Mouse (Mus musculus) cerebellum, adult (tissue): Measurements from ENCODE around the gene Nebl.
"Not testable (repeated sequence)": the region's sequence is repeated elsewhere in the genome, so short reads cannot be mapped to it uniquely, and the experiment has no call there.

Source experiments
- ATAC-seq: cut with Nextera tagmentation; 2 replicates; pipeline ENCODE4 v1.9.2; 2017; ENCODE audit warnings: mild to moderate bottlenecking, moderate library complexity, mixed read lengths; ENCODE audit not compliant: insufficient number of reproducible peaks, low FRiP score, low TSS enrichment

Nebl gene

DNA sequence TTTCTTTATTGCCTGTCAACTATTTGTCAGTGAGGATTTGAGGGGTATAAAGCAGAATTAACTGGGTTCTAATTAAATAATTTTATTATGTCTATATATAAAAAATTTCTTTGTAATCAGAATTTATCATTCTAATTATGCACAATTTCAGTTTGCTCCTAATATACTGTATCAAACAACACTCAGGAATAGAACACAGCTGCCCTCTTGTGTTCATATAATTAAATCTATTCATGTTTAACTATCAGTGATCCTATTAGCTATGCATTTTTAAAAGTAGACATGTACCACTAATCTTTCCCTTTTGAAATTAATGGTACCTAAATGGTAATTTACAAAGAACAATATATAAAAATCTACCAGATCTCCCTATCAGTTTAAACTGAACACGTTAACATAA is 404.7 kb downstream of the Nebl start:
- no peak for ATAC-seq

DNA sequence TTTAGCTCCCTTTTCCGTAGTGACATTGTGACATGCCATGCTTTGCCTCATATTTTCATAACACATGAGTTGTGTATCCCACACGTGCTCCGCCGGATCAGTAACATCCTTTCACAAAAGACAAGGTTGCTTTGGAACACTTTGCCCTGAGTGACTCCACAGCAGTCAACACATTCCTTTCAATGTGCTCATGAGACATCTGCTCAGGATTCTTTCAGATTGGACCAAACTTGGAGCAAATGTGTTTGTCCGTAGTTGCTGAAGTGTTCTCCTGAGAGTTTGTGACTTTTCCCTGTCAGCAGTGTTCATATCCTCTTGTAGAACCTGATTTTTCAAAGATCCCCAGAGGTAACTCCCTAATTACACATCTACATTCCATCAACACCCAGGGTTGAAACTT is 414.4 kb downstream of the Nebl start:
- ATAC-seq = no peak

DNA sequence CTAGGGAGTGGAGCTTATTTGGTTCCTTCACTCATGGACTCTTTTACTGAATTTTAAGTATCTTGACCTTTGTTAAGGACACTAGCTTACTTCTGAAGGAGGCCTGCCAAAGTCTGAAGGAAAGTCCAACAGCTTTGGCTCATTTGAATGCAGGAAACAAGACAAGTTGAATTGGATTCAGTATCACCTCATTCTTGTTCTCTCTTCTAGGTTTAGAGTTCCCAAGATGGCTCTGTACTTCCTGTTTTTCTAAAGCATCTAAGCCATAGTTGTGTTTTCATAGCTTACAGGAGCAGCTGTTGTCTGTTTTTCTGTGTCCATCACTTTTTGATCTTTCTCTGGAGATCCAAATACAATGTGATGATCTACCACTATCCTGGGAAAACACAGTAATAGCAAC is 429.9 kb downstream of the Nebl start:
- ATAC-seq = no peak

DNA sequence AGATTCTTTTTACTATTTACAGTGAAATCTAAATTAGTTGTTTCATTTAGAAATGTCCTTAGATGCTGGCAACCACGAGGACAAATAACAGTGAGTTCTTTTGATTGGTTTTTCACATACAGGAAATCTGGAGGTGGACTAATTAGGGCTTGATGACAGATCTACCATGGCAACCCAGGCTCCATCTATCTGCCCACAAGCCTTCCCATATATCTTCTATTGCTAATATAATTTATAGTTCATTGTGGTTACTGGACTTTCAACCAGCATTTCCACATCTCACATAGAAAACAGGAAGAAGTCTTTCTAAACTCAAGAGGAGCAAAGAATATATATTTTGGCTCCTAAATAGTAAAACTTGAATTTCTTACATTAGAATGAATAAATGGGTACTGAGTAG is 433.8 kb downstream of the Nebl start:
- ATAC-seq = no peak

DNA sequence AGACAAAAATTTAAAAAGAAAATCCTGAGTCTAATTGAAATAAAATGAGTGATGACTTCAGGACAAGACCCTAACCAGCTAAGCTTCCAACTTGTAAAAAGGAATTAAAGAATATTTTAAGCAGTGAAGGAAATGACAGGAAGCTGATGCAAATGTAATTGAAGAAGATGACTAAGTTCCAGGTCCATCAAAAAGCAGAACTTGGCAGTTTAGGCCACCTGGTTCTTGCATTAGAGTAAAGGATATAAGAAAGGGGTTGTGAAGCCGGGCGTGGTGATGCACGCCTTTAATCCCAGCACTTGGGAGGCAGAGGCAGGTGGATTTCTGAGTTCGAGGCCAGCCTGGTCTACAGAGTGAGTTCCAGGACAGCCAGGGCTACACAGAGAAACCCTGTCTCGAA is 436.0 kb downstream of the Nebl start:
- ATAC-seq = not testable (repeated sequence)
